Mouse (Mus musculus): Measurements from ENCODE around the gene Tanc2.

- TF ChIP-seq POLR2A (IDR thresholded peaks at IDR 0.05; ENCODE audit: low read depth, low read length) (no peak), CTCF (IDR thresholded peaks at IDR 0.05; ENCODE audit: extremely low read depth, insufficient read depth, insufficient read length, insufficient replicate concordance) (no peak)
Measured at GRCm38 (mm10) chr11:105907381-105907780, 317.6 kb downstream of the Tanc2 start.

Measured in spleen, adult 2 months (tissue).